ENCODE assay signal across 8 mouse cellular contexts in genomic region chr12:31444131-31444546, GRCm38 (mm10). TPM values are rescaled to one million over a fixed set of nuclear protein-coding genes. Genes with fewer than 3 reads are reported as not detected.
A peak's percentile ranks its signal among the peaks of the same experiment; 100 is the strongest.
DNase-seq lines count a peak whose midpoint lies in the region; ATAC-seq lines count a peak whose summit lies in the region.

No protein-coding gene starts in this region.

- DNase-seq in CD4-positive, CD25-positive, alpha-beta regulatory T cell, adult 2 months (ENCODE audit: low read depth, low spot score) = peak; percentile 0
- peak; percentile 8 for DNase-seq in adrenal gland, postnatal 36 days
- DNase-seq in frontal cortex, adult 2 months (ENCODE audit: extremely low spot score in 1 of 2, low spot score in 1 of 2) = no peak
- no peak for DNase-seq in cerebellum, adult 18-20 months

- peak overlapping the region; percentile 62 for H3K4me2 ChIP-seq in heart, embryonic 15.5 days
- peak overlapping the region; percentile 21 for H3K4me2 ChIP-seq in liver, embryonic 12.5 days
- peak overlapping the region; percentile 54 for H3K4me2 ChIP-seq in neural tube, embryonic 13.5 days

- H3K4me3 ChIP-seq in heart, embryonic 15.5 days = peak overlapping the region; percentile 32
- H3K4me3 ChIP-seq in liver, embryonic 12.5 days = no peak overlapping the region
- peak overlapping the region; percentile 23 for H3K4me3 ChIP-seq in neural tube, embryonic 13.5 days

- no peaks in the 10 kb centered on the region for H3K9me3 ChIP-seq in heart, embryonic 15.5 days (replicated peaks)
- H3K9me3 ChIP-seq in liver, embryonic 12.5 days (replicated peaks) = no peaks in the 10 kb centered on the region
- no peaks in the 10 kb centered on the region for H3K9me3 ChIP-seq in neural tube, embryonic 13.5 days

- 1% methylated on average over 11 of the region's 11 CpGs for WGBS in heart, embryonic 15.5 days
- 2% methylated on average over 11 of the region's 11 CpGs for WGBS in liver, embryonic 12.5 days (ENCODE audit: insufficient replicate concordance)
- 2% methylated on average over 11 of the region's 11 CpGs for WGBS in neural tube, embryonic 13.5 days

- H3K27me3 ChIP-seq in heart, embryonic 15.5 days = no peaks in the 10 kb centered on the region
- peaks cover 4% of the 10 kb centered on the region for H3K27me3 ChIP-seq in liver, embryonic 12.5 days (replicated peaks)
- H3K27me3 ChIP-seq in neural tube, embryonic 13.5 days = peaks cover 6% of the 10 kb centered on the region; the same call in 1 of the 2 replicates

- no peak overlapping the region for H3K27ac ChIP-seq in heart, embryonic 15.5 days
- no peak overlapping the region for H3K27ac ChIP-seq in liver, embryonic 12.5 days
- H3K27ac ChIP-seq in neural tube, embryonic 13.5 days (replicated peaks) = no peak overlapping the region

- H3K4me1 ChIP-seq in heart, embryonic 15.5 days (replicated peaks) = peaks cover 12% of the 10 kb centered on the region
- no peaks in the 10 kb centered on the region; the same call in 1 of the 2 replicates for H3K4me1 ChIP-seq in liver, embryonic 12.5 days
- peaks cover 10% of the 10 kb centered on the region for H3K4me1 ChIP-seq in neural tube, embryonic 13.5 days (replicated peaks)

- no peak for ATAC-seq in CD4-positive, CD25-positive, alpha-beta regulatory T cell, adult 4 months
- peak; percentile 27; the same call in 1 of the 2 replicates for ATAC-seq in heart, embryonic 15.5 days (replicated peaks; ENCODE audit: insufficient number of reproducible peaks, insufficient read depth, low FRiP score, low read depth)
- ATAC-seq in liver, embryonic 12.5 days = 0 out of 2 replicates have a peak, but pooled peaks have one; percentile 27
- ATAC-seq in neural tube, embryonic 13.5 days (ENCODE audit: low read depth) = peak; percentile 77

- H3K36me3 ChIP-seq in heart, embryonic 15.5 days = no peaks in the 10 kb centered on the region
- no peaks in the 10 kb centered on the region for H3K36me3 ChIP-seq in liver, embryonic 12.5 days
- H3K36me3 ChIP-seq in neural tube, embryonic 13.5 days = no peaks in the 10 kb centered on the region

- 0 out of 2 replicates have a peak overlapping the region, but pooled peaks have one; percentile 19 for H3K9ac ChIP-seq in heart, embryonic 15.5 days
- no peak overlapping the region for H3K9ac ChIP-seq in liver, embryonic 12.5 days
- no peak overlapping the region for H3K9ac ChIP-seq in neural tube, embryonic 13.5 days

RNA-seq across cellular contexts. Expression of gene Slc26a3, which starts 53.5 kb away (rescaled TPM):
- not detected for polyA plus RNA-seq in CD4-positive, CD25-positive, alpha-beta regulatory T cell, adult 4 months (2017; shearing (Covaris generic))
- total RNA-seq in adrenal gland, postnatal 36 days (2021) = under 1 TPM; 0.53 to 0.79 TPM
- polyA plus RNA-seq in heart, embryonic 15.5 days (2015; fragmentation: Nextera tagmentation; extraction: Ambion mirVana) = 0.09 TPM in 1 of 2 replicates, not detected in the other
- not detected in 2 replicates for polyA plus RNA-seq in liver, embryonic 12.5 days (2016; fragmentation: Nextera tagmentation; extraction: Ambion mirVana)
- polyA plus RNA-seq in neural tube, embryonic 13.5 days (2015; fragmentation: Nextera tagmentation; extraction: Ambion mirVana) = 0.18 TPM in 1 of 2 replicates, not detected in the other
- polyA plus RNA-seq in frontal cortex, adult 2 months (2012; rRNA removed) = 0.10 TPM in 1 of 2 replicates, not detected in the other

RNA-seq across cellular contexts. Expression of gene Cbll1, which starts 55.3 kb away (rescaled TPM):
- 10 to 100 TPM; 26.2 to 32.6 TPM for polyA plus RNA-seq in CD4-positive, CD25-positive, alpha-beta regulatory T cell, adult 4 months (2017; shearing (Covaris generic))
- 10 to 100 TPM; 16.9 to 20.7 TPM for total RNA-seq in adrenal gland, postnatal 36 days (2021)
- 7.0 and 10.0 TPM in 2 replicates for polyA plus RNA-seq in heart, embryonic 15.5 days (2015; fragmentation: Nextera tagmentation; extraction: Ambion mirVana)
- polyA plus RNA-seq in liver, embryonic 12.5 days (2016; fragmentation: Nextera tagmentation; extraction: Ambion mirVana) = 4.9 and 6.9 TPM in 2 replicates
- polyA plus RNA-seq in neural tube, embryonic 13.5 days (2015; fragmentation: Nextera tagmentation; extraction: Ambion mirVana) = 18.1 and 18.9 TPM in 2 replicates
- 11.0 and 11.5 TPM in 2 replicates for polyA plus RNA-seq in frontal cortex, adult 2 months (2012; rRNA removed)

Comparison
In these comparisons a context has a peak if more than half of its experiments do, and no peak if none do; other contexts are left out.
1. DNase-seq: peak in CD4-positive, CD25-positive, alpha-beta regulatory T cell, adult 2 months (single experiment) and adrenal gland, postnatal 36 days (2 of 2); none in frontal cortex, adult 2 months (0 of 2) and cerebellum, adult 18-20 months (0 of 2).
2. Peak in every context shown above with its lines, with median percentiles within 50 percentile points of each other: H3K4me2 ChIP-seq.